Mouse (Mus musculus) lung, postnatal 36 days (tissue): ENCODE results near the gene Lhfp.

Experiments
- DNase-seq: peaks from one replicate; pipeline ENCODE4 v3.0.0; 2022; ENCODE audit warnings: mixed read lengths

Lhfp gene

DNA sequence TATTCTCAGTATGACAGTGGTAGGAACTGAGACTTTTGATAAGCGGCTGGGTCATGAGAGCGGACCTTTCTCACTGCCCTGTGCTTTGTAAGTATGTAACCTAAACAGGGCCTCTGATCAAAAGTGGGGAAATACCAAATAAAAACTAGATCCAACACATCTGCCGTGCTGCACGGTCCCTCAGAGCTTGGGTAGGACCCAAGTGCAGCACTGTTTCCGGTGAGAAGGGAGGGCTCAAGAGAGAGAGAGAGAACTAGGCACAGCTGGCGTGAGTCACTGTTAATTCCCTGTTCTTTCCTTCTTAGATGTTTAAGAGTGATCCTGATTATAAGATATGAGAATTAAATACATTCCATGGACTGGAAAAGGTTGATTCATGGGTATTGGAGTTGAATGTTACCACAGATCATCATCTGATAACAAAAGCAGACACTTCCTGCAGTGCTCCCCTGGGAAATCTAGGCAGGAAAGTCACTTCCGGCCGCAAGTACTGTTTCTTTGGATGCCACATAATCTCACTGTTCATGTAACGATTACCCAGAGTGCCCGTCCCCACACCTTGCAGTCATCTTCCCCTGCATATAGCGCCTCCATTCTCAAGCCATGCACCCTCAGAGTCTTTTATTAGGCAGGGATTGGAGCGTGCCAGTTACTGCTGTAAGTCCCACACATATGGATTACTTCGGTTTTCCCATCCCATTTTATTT lies 243.3 kb downstream of the Lhfp start:
- peak; percentile 9 for DNase-seq

DNA sequence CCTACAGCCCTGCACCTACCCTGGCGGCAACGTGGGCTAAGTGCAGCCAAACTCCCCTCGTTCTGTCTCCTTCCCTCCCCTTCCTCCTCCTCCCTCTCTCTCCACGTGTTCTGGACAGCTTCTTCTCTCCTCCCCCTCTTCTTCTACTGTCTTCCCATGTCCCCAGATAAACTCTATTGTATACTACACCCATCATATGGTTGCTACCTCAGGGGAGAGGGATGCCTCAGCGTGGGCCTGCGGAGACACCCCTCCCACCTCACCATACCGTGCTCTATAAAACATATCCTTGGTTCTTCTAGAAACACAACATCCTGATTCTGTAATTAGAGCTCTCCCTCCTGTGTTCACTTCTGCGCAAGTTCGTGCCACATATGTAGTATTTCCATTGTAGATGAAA lies 247.3 kb downstream of the Lhfp start:
- no peak for DNase-seq

DNA sequence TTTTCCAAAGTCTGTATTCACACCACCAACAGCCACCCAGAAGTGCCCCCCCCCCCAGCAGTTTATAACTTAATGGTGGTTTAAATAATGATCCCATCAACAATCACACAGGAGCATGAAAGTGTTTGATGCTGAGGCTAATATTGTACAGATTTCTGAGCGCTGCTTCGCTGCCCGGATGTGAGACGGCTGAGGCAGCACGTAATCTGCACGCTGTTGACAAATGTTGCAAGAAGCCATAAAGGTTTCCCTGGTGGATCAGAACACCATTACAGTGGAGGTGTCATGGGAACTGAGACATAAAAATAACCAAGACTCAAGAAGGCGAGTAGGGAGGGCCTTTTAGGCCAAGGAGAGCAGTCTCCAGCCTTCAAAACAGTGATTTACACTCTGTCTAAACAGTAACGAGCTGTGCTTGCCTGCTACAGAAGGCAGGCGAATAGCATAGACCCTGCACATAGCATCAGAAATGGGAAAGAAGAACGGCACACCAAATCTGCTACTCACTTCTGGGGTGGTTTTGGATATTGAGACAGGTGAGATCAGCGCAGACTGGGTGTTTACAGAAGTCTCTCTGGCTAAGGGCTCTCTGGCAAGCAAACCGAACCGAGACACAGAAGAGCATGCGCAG lies 248.4 kb downstream of the Lhfp start:
- peak; percentile 3 for DNase-seq

DNA sequence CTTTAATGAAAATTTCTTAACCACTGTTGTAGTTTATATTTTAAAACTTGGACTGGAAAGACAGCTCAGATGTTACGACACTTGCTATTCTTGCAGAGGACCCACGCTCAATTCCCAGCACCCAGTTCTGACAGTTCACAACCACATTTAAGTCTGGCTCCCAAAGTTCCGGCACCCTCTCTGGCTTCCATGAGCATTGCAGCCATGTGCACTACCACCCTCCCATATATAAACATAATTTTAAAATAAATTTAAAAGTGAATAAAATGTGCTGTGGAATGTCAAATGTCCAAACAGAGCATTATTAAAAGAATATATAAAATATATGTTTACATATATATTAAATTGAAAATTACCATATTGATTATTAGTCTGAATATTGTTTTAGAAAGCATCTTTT lies 249.9 kb downstream of the Lhfp start:
- DNase-seq: no peak

DNA sequence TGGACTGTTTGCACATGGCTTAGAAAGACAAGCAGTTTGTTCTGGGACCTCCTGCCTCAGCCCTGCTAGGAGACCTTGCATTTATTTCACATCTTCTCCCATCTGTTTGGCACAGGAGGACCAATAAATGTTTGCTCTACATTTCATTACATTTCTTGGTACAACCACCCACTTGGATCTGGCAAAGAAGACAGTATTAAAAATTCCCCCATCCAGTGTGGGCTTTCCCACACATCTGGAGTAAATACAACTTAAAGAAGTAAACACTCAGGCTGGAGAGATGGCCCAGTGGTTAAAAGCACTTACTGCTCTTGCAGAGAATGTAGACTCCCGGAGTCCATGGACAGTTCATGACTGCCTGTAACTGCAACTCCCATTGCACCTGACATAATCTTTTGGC lies 250.6 kb downstream of the Lhfp start:
- no peak for DNase-seq

DNA sequence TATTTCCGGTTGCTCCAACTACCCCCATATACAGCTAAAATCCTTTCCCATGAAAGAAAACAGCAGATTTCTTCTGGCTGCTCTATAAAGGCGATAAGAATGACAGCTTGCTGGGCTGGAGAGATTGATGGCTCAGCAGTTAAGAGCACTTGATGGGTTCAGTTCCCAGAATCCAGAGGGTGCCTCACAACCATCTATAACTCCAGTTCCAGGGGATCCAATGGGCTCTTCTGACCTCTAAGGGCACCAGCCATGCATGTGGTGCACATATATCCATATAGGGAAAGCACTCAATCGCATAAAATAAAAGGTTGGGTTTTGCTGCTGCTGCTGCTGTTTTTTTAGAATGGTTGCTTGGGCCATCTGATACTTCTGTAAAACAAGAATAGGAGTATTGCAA lies 251.1 kb downstream of the Lhfp start:
- DNase-seq: no peak

DNA sequence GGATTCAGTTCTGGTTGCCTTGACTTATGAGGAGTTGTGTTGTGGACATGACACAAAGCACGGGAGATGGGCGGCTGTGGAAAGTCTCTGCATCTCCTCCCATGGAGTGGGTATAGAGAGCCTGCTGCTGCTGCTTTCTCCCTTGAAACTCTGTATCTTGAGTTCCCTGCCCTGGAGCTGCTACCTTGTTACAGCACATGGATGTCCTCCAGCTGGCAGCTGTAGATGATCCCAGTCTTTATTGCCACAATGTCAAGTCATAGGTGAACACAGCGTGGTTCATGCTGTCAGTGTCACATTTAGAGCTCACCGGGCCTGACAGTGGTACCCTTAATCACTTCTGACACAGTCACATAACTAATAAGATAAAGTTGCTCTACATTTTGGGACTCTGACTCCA lies 251.7 kb downstream of the Lhfp start:
- DNase-seq: no peak

DNA sequence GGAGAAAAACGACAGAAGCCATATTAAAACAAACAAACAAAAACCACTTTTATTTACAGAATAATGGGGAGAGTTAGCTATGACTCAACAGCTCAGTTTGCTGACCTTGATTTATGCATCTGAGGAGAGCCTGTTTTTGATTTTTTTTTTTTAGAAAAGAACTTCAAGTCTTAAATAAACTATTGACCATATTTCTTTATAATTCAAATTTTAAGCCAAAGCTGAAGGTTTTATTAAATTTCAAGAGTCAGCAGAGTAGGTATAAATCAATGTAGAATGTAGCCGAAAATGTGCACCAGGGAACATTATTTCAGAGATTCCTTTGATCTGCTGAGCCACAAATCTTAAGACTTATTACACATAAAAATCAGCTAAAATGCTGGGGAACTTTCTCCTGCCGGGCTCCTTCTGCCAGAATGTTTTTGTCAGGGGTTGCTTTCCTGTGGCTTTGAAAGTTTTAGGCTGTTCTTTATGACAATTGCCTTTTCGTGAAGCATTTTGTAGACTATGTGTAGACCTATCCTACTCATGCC lies 252.6 kb downstream of the Lhfp start:
- no peak for DNase-seq

DNA sequence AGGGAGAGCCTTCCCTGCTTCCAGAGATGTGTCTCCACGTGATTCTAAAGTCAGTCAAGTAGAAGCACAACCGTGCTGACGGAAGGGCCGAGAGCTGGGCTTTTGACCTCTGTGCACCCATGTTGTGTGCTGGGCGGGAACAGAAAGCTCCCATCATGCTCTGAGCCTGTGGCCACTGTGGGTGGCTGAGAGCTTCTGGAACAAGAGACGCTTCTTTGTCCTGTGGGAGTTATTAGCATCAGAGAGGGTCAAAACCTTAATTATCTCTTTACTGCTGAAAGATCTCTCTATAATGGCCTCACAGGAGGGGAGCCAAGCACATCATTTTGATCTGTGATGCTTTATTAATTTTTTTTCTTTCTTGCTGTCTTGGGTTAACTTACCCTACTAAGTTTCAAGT lies 253.5 kb downstream of the Lhfp start:
- DNase-seq: no peak

DNA sequence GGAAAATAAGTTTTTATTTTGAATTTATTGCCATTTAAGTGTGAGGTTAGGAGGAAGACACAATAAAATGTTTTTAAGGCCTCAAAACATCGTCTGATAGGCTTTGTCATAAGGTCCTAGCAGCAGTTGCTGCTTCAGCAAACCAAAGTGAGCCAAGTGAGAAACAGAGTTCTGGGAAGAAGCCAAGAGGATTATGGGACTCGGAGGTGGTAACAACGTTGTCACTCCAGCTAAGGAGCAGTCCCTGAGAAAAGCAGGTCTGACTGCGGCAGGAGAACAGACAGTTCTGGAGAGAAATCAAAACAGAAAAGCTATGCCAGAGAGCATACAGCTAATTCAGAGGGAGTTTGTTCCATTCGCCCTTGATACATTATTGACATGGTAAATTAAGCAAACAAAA lies 260.5 kb downstream of the Lhfp start:
- DNase-seq: no peak

DNA sequence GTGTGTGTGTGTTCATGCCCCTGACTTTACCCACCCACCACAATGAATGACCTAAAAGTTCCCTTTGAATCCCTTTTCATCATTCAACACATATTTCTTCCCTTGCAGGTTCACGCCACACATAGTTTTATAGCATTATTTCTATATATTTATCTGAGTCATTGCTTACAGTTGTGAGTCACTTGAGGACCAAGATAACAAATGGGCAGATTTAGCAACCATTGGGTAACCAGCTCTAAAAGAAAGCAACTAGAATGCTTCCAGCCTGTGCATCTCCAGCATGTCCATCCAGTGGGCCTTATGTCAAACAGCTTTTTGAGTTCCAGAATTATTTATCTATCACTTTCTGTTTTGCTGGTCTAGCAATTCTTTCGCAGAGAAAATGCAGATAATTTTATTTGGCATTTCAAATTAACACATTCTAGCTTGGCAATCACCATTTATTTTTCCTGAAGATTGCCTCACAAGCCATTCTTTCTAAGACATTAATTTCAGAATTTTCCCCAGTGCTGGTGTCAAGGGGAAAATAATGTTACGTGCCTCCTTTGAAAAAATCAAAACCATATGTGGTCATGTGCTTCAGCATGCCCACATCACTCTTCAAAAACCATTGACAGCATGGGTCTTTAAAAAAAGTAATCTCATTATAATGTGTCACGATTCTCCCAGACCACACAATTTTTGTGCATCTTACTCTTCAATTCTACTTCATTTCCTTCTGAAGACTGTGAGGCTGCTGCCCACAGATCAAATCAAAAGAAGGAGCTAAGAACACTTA lies 263.0 kb downstream of the Lhfp start:
- DNase-seq: no peak

DNA sequence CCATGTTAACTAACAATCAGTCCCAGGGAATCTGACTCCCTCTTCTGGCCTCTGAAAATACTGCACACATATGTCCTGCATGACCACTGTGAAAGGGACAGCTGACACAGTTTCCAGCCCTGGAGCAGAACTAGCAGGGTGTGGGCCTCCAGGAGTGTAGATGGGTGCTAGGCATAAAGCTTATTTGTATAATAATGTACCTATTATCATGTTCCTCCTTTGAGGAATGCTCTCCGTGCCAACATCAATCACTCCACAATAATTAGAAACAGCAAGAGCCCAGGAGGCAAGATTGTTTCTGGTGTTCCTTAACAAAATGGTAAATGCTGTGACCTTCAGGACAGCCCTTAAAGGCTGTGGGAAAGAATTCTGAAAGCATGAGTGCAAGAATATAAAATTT lies 264.5 kb downstream of the Lhfp start:
- DNase-seq: no peak

DNA sequence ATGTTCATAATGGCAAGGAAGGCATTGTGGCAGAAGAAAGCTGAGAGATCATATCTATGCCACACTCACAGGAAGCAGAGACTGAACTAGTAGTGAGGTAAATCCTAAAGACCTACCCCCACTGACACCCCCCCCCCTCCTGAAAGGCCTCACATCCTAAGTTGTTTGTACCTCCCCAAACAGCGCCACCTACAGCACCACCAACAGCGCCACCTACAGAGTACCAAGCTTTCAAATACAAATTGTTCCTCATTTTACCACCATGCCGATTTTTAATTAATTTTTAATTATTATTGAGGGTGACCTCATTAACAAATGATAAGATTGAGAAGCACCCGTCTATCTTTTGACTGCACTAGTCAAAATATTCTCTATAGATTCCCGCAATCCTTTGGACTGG lies 267.3 kb downstream of the Lhfp start:
- DNase-seq: no peak

DNA sequence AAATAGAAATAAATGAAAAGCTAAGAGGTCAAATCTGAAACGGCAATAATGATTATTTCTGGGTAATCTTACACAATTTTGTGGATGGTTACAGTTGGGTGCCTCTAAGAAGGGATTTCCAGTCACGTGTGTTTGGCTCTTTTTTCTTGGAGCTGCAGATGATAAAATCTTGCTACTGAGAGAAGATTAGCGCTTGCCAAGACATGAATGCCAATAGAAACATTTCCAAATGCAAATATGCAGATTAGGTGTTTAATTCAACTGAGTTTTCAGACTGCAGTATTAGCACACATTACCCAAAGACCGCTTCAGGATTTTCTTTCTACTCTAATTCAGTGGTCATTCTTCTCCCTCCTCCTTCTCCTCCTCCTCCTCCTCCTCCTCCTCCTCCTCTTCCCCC lies 268.8 kb downstream of the Lhfp start:
- no peak for DNase-seq

DNA sequence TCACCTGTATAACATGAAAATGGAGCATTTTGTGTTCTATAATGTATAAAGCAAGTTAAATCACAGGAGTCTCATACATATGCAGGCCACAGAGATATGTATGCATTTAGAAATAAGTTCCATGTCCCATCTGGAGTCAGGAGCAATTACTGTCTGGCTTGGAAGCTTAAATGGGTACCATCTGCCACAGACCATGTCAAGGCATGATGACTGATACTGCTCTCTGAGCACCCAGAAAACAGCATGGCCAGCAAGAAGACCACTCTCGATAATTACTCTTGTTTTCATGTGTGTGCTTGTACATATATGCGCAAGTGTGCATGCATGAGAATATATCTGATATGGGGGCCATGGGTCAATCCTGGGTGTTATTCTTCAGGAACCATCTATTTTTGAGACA lies 269.3 kb downstream of the Lhfp start:
- no peak for DNase-seq
